Mouse (Mus musculus): ENCODE data around the gene Stk11. TPM values are rescaled to one million over a fixed set of nuclear protein-coding genes. Genes with fewer than 3 reads are reported as not detected.

The Stk11 gene
- polyA plus RNA-seq, 1 experiment from 2014 or later: 24.6 TPM

- DNase-seq (ENCODE audit: low spot score) (no peak), ATAC-seq (ENCODE audit: low FRiP score) (no peak)
- Histone ChIP-seq H3K27ac (no peak overlapping the region), H3K4me1 (replicated peaks; ENCODE audit: control insufficient read depth, insufficient read depth, low read length) (no peaks in the 10 kb centered on the region), H3K4me3 (replicated peaks; ENCODE audit: low read length) (no peak overlapping the region), H3K27me3 (ENCODE audit: control insufficient read depth, insufficient read depth, low read length) (no peaks in the 10 kb centered on the region), H3K9ac (no peak overlapping the region), H3K9me3 (ENCODE audit: control insufficient read depth, low read length) (no peaks in the 10 kb centered on the region), H3K36me3 (replicated peaks; ENCODE audit: control insufficient read depth, insufficient read depth) (no peaks in the 10 kb centered on the region), H3K4me2 (replicated peaks) (no peak overlapping the region)
- 97% methylated on average over 6 of the region's 6 CpGs for WGBS
Measured at GRCm38 (mm10) chr10:80091527-80091926, 24.1 kb upstream of the Stk11 start.

- WGBS: 81% methylated on average over 5 of the region's 5 CpGs
Measured at GRCm38 (mm10) chr10:80092690-80093089, 22.9 kb upstream of the Stk11 start.

GRCm38 (mm10) chr10:80094085-80094484 lies 21.5 kb upstream of the Stk11 start:
- H3K36me3 ChIP-seq (replicated peaks; ENCODE audit: control insufficient read depth, insufficient read depth): no peaks in the 10 kb centered on the region
- no peak for ATAC-seq (ENCODE audit: low FRiP score)
- no peaks in the 10 kb centered on the region for H3K4me1 ChIP-seq (replicated peaks; ENCODE audit: control insufficient read depth, insufficient read depth, low read length)
- H3K27ac ChIP-seq: no peak overlapping the region
- no peaks in the 10 kb centered on the region for H3K27me3 ChIP-seq (ENCODE audit: control insufficient read depth, insufficient read depth, low read length)
- WGBS: 94% methylated on average over 6 of the region's 6 CpGs
- no peak overlapping the region for H3K4me2 ChIP-seq (replicated peaks)
- H3K4me3 ChIP-seq (replicated peaks; ENCODE audit: low read length): no peak overlapping the region
- no peaks in the 10 kb centered on the region for H3K9me3 ChIP-seq (ENCODE audit: control insufficient read depth, low read length)
- DNase-seq (ENCODE audit: low spot score): no peak
- H3K9ac ChIP-seq: no peak overlapping the region

More at GRCm38 (mm10) chr10:80092690-80093089, 22.9 kb upstream of the Stk11 start:
- Histone ChIP-seq H3K9ac (no peak overlapping the region), H3K9me3 (ENCODE audit: control insufficient read depth, low read length) (no peaks in the 10 kb centered on the region), H3K4me2 (replicated peaks) (no peak overlapping the region), H3K4me1 (replicated peaks; ENCODE audit: control insufficient read depth, insufficient read depth, low read length) (no peaks in the 10 kb centered on the region), H3K36me3 (replicated peaks; ENCODE audit: control insufficient read depth, insufficient read depth) (no peaks in the 10 kb centered on the region), H3K27me3 (ENCODE audit: control insufficient read depth, insufficient read depth, low read length) (no peaks in the 10 kb centered on the region), H3K27ac (no peak overlapping the region), H3K4me3 (replicated peaks; ENCODE audit: low read length) (no peak overlapping the region)
- ATAC-seq (ENCODE audit: low FRiP score) (no peak), DNase-seq (ENCODE audit: low spot score) (no peak)

GRCm38 (mm10) chr10:80094684-80095083 lies 20.9 kb upstream of the Stk11 start:
- ATAC-seq (ENCODE audit: low FRiP score) (no peak), DNase-seq (ENCODE audit: low spot score) (no peak)
- WGBS: 85% methylated on average over 3 of the region's 3 CpGs
- no peak overlapping the region for H3K4me3 ChIP-seq (replicated peaks; ENCODE audit: low read length)
- H3K27ac ChIP-seq: no peak overlapping the region
- no peaks in the 10 kb centered on the region for H3K4me1 ChIP-seq (replicated peaks; ENCODE audit: control insufficient read depth, insufficient read depth, low read length)
- no peaks in the 10 kb centered on the region for H3K27me3 ChIP-seq (ENCODE audit: control insufficient read depth, insufficient read depth, low read length)
- no peaks in the 10 kb centered on the region for H3K9me3 ChIP-seq (ENCODE audit: control insufficient read depth, low read length)
- no peaks in the 10 kb centered on the region for H3K36me3 ChIP-seq (replicated peaks; ENCODE audit: control insufficient read depth, insufficient read depth)
- H3K4me2 ChIP-seq (replicated peaks): no peak overlapping the region
- H3K9ac ChIP-seq: no peak overlapping the region

GRCm38 (mm10) chr10:80095547-80095946 lies 20.1 kb upstream of the Stk11 start:
- no peaks in the 10 kb centered on the region for H3K36me3 ChIP-seq (replicated peaks; ENCODE audit: control insufficient read depth, insufficient read depth)
- no peak overlapping the region for H3K27ac ChIP-seq
- no peaks in the 10 kb centered on the region for H3K27me3 ChIP-seq (ENCODE audit: control insufficient read depth, insufficient read depth, low read length)
- no peak overlapping the region for H3K4me3 ChIP-seq (replicated peaks; ENCODE audit: low read length)
- no peaks in the 10 kb centered on the region for H3K9me3 ChIP-seq (ENCODE audit: control insufficient read depth, low read length)
- ATAC-seq (ENCODE audit: low FRiP score): no peak
- no peak overlapping the region for H3K9ac ChIP-seq
- 88% methylated on average over 5 of the region's 5 CpGs for WGBS
- no peak overlapping the region for H3K4me2 ChIP-seq (replicated peaks)
- no peak for DNase-seq (ENCODE audit: low spot score)
- H3K4me1 ChIP-seq (replicated peaks; ENCODE audit: control insufficient read depth, insufficient read depth, low read length): no peaks in the 10 kb centered on the region

GRCm38 (mm10) chr10:80097275-80097674 lies 18.3 kb upstream of the Stk11 start:
- 35% methylated on average over 3 of the region's 7 CpGs for WGBS
- H3K4me2 ChIP-seq (replicated peaks): no peak overlapping the region
- no peak overlapping the region for H3K27ac ChIP-seq

GRCm38 (mm10) chr10:80098630-80099029 lies 17.0 kb upstream of the Stk11 start:
- Histone ChIP-seq H3K36me3 (replicated peaks; ENCODE audit: control insufficient read depth, insufficient read depth) (no peaks in the 10 kb centered on the region), H3K9ac (no peak overlapping the region), H3K4me3 (replicated peaks; ENCODE audit: low read length) (no peak overlapping the region), H3K9me3 (ENCODE audit: control insufficient read depth, low read length) (no peaks in the 10 kb centered on the region), H3K4me2 (replicated peaks) (no peak overlapping the region), H3K4me1 (replicated peaks; ENCODE audit: control insufficient read depth, insufficient read depth, low read length) (peaks cover 13% of the 10 kb centered on the region), H3K27ac (no peak overlapping the region), H3K27me3 (ENCODE audit: control insufficient read depth, insufficient read depth, low read length) (no peaks in the 10 kb centered on the region)
- ATAC-seq (ENCODE audit: low FRiP score) (no peak), DNase-seq (ENCODE audit: low spot score) (no peak)
- 87% methylated on average over 5 of the region's 5 CpGs for WGBS

More at GRCm38 (mm10) chr10:80097275-80097674, 18.3 kb upstream of the Stk11 start:
- no peak overlapping the region for H3K4me3 ChIP-seq (replicated peaks; ENCODE audit: low read length)
- no peaks in the 10 kb centered on the region for H3K36me3 ChIP-seq (replicated peaks; ENCODE audit: control insufficient read depth, insufficient read depth)
- DNase-seq (ENCODE audit: low spot score) (no peak), ATAC-seq (ENCODE audit: low FRiP score) (no peak)
- H3K9me3 ChIP-seq (ENCODE audit: control insufficient read depth, low read length): no peaks in the 10 kb centered on the region
- H3K4me1 ChIP-seq (replicated peaks; ENCODE audit: control insufficient read depth, insufficient read depth, low read length): peaks cover 9% of the 10 kb centered on the region
- H3K9ac ChIP-seq: no peak overlapping the region
- H3K27me3 ChIP-seq (ENCODE audit: control insufficient read depth, insufficient read depth, low read length): no peaks in the 10 kb centered on the region

GRCm38 (mm10) chr10:80100982-80101381 lies 14.6 kb upstream of the Stk11 start:
- Histone ChIP-seq H3K9ac (no peak overlapping the region), H3K27me3 (ENCODE audit: control insufficient read depth, insufficient read depth, low read length) (no peaks in the 10 kb centered on the region), H3K9me3 (ENCODE audit: control insufficient read depth, low read length) (no peaks in the 10 kb centered on the region), H3K4me3 (replicated peaks; ENCODE audit: low read length) (no peak overlapping the region), H3K36me3 (replicated peaks; ENCODE audit: control insufficient read depth, insufficient read depth) (no peaks in the 10 kb centered on the region), H3K4me1 (replicated peaks; ENCODE audit: control insufficient read depth, insufficient read depth, low read length) (peaks cover 13% of the 10 kb centered on the region), H3K4me2 (replicated peaks) (peak overlapping the region; percentile 93), H3K27ac (no peak overlapping the region)
- WGBS: 69% methylated on average over 11 of the region's 11 CpGs
- DNase-seq (ENCODE audit: low spot score) (no peak), ATAC-seq (ENCODE audit: low FRiP score) (no peak)

- Histone ChIP-seq H3K9ac (peak overlapping the region; percentile 91), H3K4me3 (replicated peaks; ENCODE audit: low read length) (peak overlapping the region; percentile 90), H3K27me3 (ENCODE audit: control insufficient read depth, insufficient read depth, low read length) (no peaks in the 10 kb centered on the region), H3K4me1 (replicated peaks; ENCODE audit: control insufficient read depth, insufficient read depth, low read length) (peaks cover 13% of the 10 kb centered on the region), H3K36me3 (replicated peaks; ENCODE audit: control insufficient read depth, insufficient read depth) (no peaks in the 10 kb centered on the region), H3K9me3 (ENCODE audit: control insufficient read depth, low read length) (no peaks in the 10 kb centered on the region), H3K4me2 (replicated peaks) (peak overlapping the region; percentile 93), H3K27ac (peak overlapping the region; percentile 78)
- DNase-seq (ENCODE audit: low spot score) (peak; percentile 82), ATAC-seq (ENCODE audit: low FRiP score) (peak; percentile 86)
- WGBS: under 1% methylated on average over 40 of the region's 59 CpGs
Measured at GRCm38 (mm10) chr10:80102216-80102915, 13.2 kb upstream of the Stk11 start.
